Mouse (Mus musculus) CH12.LX (cell line): Measurements from ENCODE around the gene Grid1. TPM values are rescaled to one million over a fixed set of nuclear protein-coding genes. Genes with fewer than 3 reads are reported as not detected.

Experiments used
- DNase-seq: peaks from one replicate; pipeline ENCODE4 v3.0.0-alpha.2; 2013; ENCODE audit errors: extremely low read depth
- H3K27ac ChIP-seq: 2 replicates; pipeline ENCODE4 v1.5.1; 2012; ENCODE audit warnings: low read depth, mild to moderate bottlenecking, control low read depth, moderate library complexity; ENCODE audit not compliant: insufficient read depth
- H3K27me3 ChIP-seq: replicated peaks from 2 replicates; pipeline ENCODE3; 2012; ENCODE audit warnings: inconsistent platforms
- H3K36me3 ChIP-seq, 2 experiments: replicated peaks in 1 of 2; 2 replicates each; pipeline versions ENCODE3 to v1.6.1; 2012; ENCODE audit warnings: inconsistent platforms in 1 of 2, low read length in 1 of 2, mild to moderate bottlenecking in 1 of 2, mixed read lengths in 1 of 2, moderate library complexity in 1 of 2; ENCODE audit not compliant: control insufficient read depth in 1 of 2, insufficient read depth in 1 of 2
- H3K4me1 ChIP-seq, 2 experiments: 2 replicates each; pipeline ENCODE4 v1.6.1; 2012; ENCODE audit warnings: inconsistent platforms in 1 of 2, moderate library complexity in 1 of 2; ENCODE audit not compliant: insufficient read depth in 2 of 2, control insufficient read depth in 1 of 2
- H3K4me2 ChIP-seq: 2 replicates; pipeline ENCODE4 v1.6.1; 2012; ENCODE audit warnings: low read depth, mild to moderate bottlenecking, control low read depth; ENCODE audit not compliant: poor library complexity, insufficient read depth, severe bottlenecking
- H3K4me3 ChIP-seq, 3 experiments: fragments of 150-350 bp in 1 of 3; sonication (generic) in 1 of 3; replicated peaks in 1 of 3; 2 replicates each; pipeline versions ENCODE3 to v1.5.1; 2011 to 2012; ENCODE audit warnings: low read depth in 2 of 3, low read length in 2 of 3, mild to moderate bottlenecking in 2 of 3, moderate library complexity in 2 of 3, control low read depth in 1 of 3, improper control_type of control experiment in 1 of 3, inconsistent platforms in 1 of 3, mixed read lengths in 1 of 3; ENCODE audit not compliant: poor library complexity in 1 of 3
- H3K79me2 ChIP-seq: replicated peaks from 2 replicates; pipeline ENCODE4 v1.6.1; 2012; ENCODE audit warnings: mild to moderate bottlenecking, moderate library complexity; ENCODE audit not compliant: control insufficient read depth, poor library complexity, insufficient read depth, severe bottlenecking; ENCODE audit errors: extremely low read depth
- H3K9ac ChIP-seq: 2 replicates; pipeline ENCODE4 v1.6.1; 2012; ENCODE audit warnings: low read depth, mild to moderate bottlenecking, control low read depth, moderate library complexity; ENCODE audit not compliant: insufficient read depth
- H3K9me3 ChIP-seq: replicated peaks from 2 replicates; pipeline ENCODE3; 2012; ENCODE audit warnings: low read length, inconsistent platforms, mixed read lengths
- CTCF ChIP-seq, 2 experiments: IDR thresholded peaks in 1 of 2; conservative IDR thresholded peaks in 1 of 2; 2 replicates each; pipeline ENCODE4 v1.5.1; 2011 to 2012; ENCODE audit warnings: low read depth in 2 of 2, low read length in 2 of 2, improper control_type of control experiment in 1 of 2, inconsistent platforms in 1 of 2, mild to moderate bottlenecking in 1 of 2, moderate library complexity in 1 of 2
- ETS1 ChIP-seq: conservative IDR thresholded peaks from 2 replicates; pipeline ENCODE4 v1.6.1; 2012; ENCODE audit warnings: low read depth, mild to moderate bottlenecking, inconsistent platforms, low read length, improper control_type of control experiment, moderate library complexity
- GABPA ChIP-seq: IDR thresholded peaks from 2 replicates; pipeline ENCODE4 v1.6.1; 2012; ENCODE audit warnings: low read depth, low read length, improper control_type of control experiment, inconsistent platforms; ENCODE audit not compliant: insufficient replicate concordance
- HCFC1 ChIP-seq: IDR thresholded peaks from 2 replicates; pipeline ENCODE4 v1.6.1; 2012; ENCODE audit warnings: low read depth, mild to moderate bottlenecking, inconsistent platforms, low read length, improper control_type of control experiment
- IRF4 ChIP-seq: IDR thresholded peaks from 2 replicates; pipeline ENCODE4 v1.6.1; 2014; ENCODE audit warnings: low read depth, mild to moderate bottlenecking, inconsistent platforms, low read length, improper control_type of control experiment
- JUND ChIP-seq: conservative IDR thresholded peaks from 2 replicates; pipeline ENCODE4 v1.6.1; 2011; ENCODE audit warnings: low read depth, low read length, improper control_type of control experiment
- KAT2A ChIP-seq: IDR thresholded peaks from 2 replicates; pipeline ENCODE4 v1.6.1; 2012; ENCODE audit warnings: low read length, improper control_type of control experiment, inconsistent platforms; ENCODE audit not compliant: insufficient replicate concordance
- MAZ ChIP-seq: IDR thresholded peaks from 2 replicates; pipeline ENCODE4 v1.6.1; 2012; ENCODE audit warnings: low read depth, mild to moderate bottlenecking, inconsistent platforms, low read length, improper control_type of control experiment, moderate library complexity
- MYC ChIP-seq: IDR thresholded peaks from 2 replicates; pipeline ENCODE4 v1.6.1; 2011; ENCODE audit warnings: low read depth, mild to moderate bottlenecking, improper control_type of control experiment, low read length
- NELFE ChIP-seq: IDR thresholded peaks from 2 replicates; pipeline ENCODE4 v1.6.1; 2011; ENCODE audit warnings: low read depth, low read length, improper control_type of control experiment
- NRF1 ChIP-seq: IDR thresholded peaks from 2 replicates; pipeline ENCODE4 v1.6.1; 2014; ENCODE audit warnings: low read depth, mild to moderate bottlenecking, inconsistent platforms, low read length, improper control_type of control experiment, moderate library complexity
- POLR2A ChIP-seq: IDR thresholded peaks from 2 replicates; pipeline ENCODE4 v1.6.1; 2011; ENCODE audit warnings: low read depth, mild to moderate bottlenecking, improper control_type of control experiment, low read length
- POLR2AphosphoS2 ChIP-seq: IDR thresholded peaks from 2 replicates; pipeline ENCODE4 v1.6.1; 2011; ENCODE audit warnings: low read depth, low read length, improper control_type of control experiment
- RAD21 ChIP-seq: IDR thresholded peaks from 2 replicates; pipeline ENCODE4 v1.6.1; 2011; ENCODE audit warnings: low read depth, mild to moderate bottlenecking, low read length, improper control_type of control experiment, moderate library complexity
- RCOR1 ChIP-seq: conservative IDR thresholded peaks from 2 replicates; pipeline ENCODE4 v1.6.1; 2012; ENCODE audit warnings: low read depth, mild to moderate bottlenecking, inconsistent platforms, low read length, improper control_type of control experiment
- SIN3A ChIP-seq: IDR thresholded peaks from 2 replicates; pipeline ENCODE4 v1.6.1; 2012; ENCODE audit warnings: low read length, improper control_type of control experiment, inconsistent platforms
- SMC3 ChIP-seq: IDR thresholded peaks from 2 replicates; pipeline ENCODE4 v1.6.1; 2011; ENCODE audit warnings: low read depth, low read length, improper control_type of control experiment
- TBP ChIP-seq: conservative IDR thresholded peaks from 2 replicates; pipeline ENCODE4 v1.6.1; 2011; ENCODE audit warnings: low read depth, low read length, improper control_type of control experiment
- TCF12 ChIP-seq: IDR thresholded peaks from 2 replicates; pipeline ENCODE4 v1.6.1; 2014; ENCODE audit warnings: low read depth, mild to moderate bottlenecking, inconsistent platforms, low read length, improper control_type of control experiment
- UBTF ChIP-seq: IDR thresholded peaks from 2 replicates; pipeline ENCODE4 v1.6.1; 2012; ENCODE audit warnings: low read depth, mild to moderate bottlenecking, inconsistent platforms, low read length, improper control_type of control experiment, moderate library complexity
- USF1 ChIP-seq: IDR thresholded peaks from 2 replicates; pipeline ENCODE4 v1.6.1; 2014; ENCODE audit warnings: low read depth, mild to moderate bottlenecking, inconsistent platforms, low read length, improper control_type of control experiment
- ZC3H11A ChIP-seq: IDR thresholded peaks from 2 replicates; pipeline ENCODE4 v1.6.1; 2012; ENCODE audit warnings: low read depth, mild to moderate bottlenecking, inconsistent platforms, low read length, improper control_type of control experiment
- ZKSCAN1 ChIP-seq: IDR thresholded peaks from 2 replicates; pipeline ENCODE4 v1.6.1; 2012; ENCODE audit warnings: low read depth, inconsistent platforms, low read length, improper control_type of control experiment, borderline replicate concordance
- ZNF384 ChIP-seq: IDR thresholded peaks from 2 replicates; pipeline ENCODE4 v1.6.1; 2012; ENCODE audit warnings: low read depth, low read length, improper control_type of control experiment, inconsistent platforms
- dilution Hi-C: fragments of 300-500 bp; cut with MboI; formaldehyde crosslinking; loops from 2 replicates; pipeline ENCODE4 v1.14.3; 2020; ENCODE audit warnings: low sequenced_read_pairs; ENCODE audit not compliant: extremely low pct_unique_long_range_greater_than_20kb, extremely low pct_ligation_motif_present
- in situ Hi-C: fragments of 300-500 bp; cut with MboI; formaldehyde crosslinking; loops from 3 replicates; pipeline ENCODE4 v1.14.3; 2019; ENCODE audit warnings: low sequenced_read_pairs, low pct_ligation_motif_present, low pct_unique_long_range_greater_than_20kb, mixed read lengths
- polyA plus RNA-seq: library from polyadenylated mRNA; unstranded; fragments of >175 nt; gene quantifications from 2 replicates; pipeline ENCODE4 v1.2.1, GENCODE M21; 2012; ENCODE audit warnings: low read depth; ENCODE audit not compliant: insufficient read length
- total RNA-seq, 2 experiments: library from RNA; depleted of rRNA; stranded (reverse); fragments of 300-350 nt in 1 of 2; fragments of >200 nt in 1 of 2; gene quantifications; 2 replicates each; pipeline ENCODE4 v1.2.3; 2012 to 2014

The Grid1 gene
- total and polyA plus RNA-seq, 3 experiments, result not detected

- Histone ChIP-seq H3K4me3 (no peak overlapping the region), H3K9me3 (no peaks in the 10 kb centered on the region), H3K79me2 (no peaks in the 10 kb centered on the region), H3K4me1 (no peaks in the 10 kb centered on the region), H3K27ac (no peak overlapping the region), H3K4me2 (no peak overlapping the region), H3K9ac (no peak overlapping the region), H3K27me3 (peaks cover 41% of the 10 kb centered on the region), H3K36me3 (no peaks in the 10 kb centered on the region)
- in situ Hi-C loops, result no loop called here
- dilution Hi-C loops, result no loop called here
- no peak for DNase-seq
- no peak for TF ChIP-seq JUND
- no peak for TF ChIP-seq POLR2A
- no peak for TF ChIP-seq GABPA
- no peak for TF ChIP-seq KAT2A
- no peak for TF ChIP-seq RCOR1
- TF ChIP-seq TCF12, result no peak
- no peak for TF ChIP-seq TBP
- no peak for TF ChIP-seq ZNF384
- no peak for TF ChIP-seq CTCF (conservative IDR thresholded peaks at IDR 0.05 in 1 of 2, IDR thresholded peaks at IDR 0.05 in 1 of 2; ENCODE audit: low read depth in 2 of 2, low read length in 2 of 2)
- no peak for TF ChIP-seq MAZ
- TF ChIP-seq SIN3A, result no peak
- TF ChIP-seq HCFC1, result no peak
- no peak for TF ChIP-seq ZKSCAN1
- TF ChIP-seq NRF1, result no peak
- TF ChIP-seq ETS1, result no peak
- TF ChIP-seq RAD21, result no peak
- TF ChIP-seq NELFE, result no peak
- no peak for TF ChIP-seq SMC3
- TF ChIP-seq IRF4, result no peak
Measured at GRCm38 (mm10) chr14:35159296-35159695, 339.4 kb downstream of the Grid1 start.

- Histone ChIP-seq H3K27ac (no peak overlapping the region), H3K4me1 (no peaks in the 10 kb centered on the region)
Measured at GRCm38 (mm10) chr14:35167451-35167850, 347.5 kb downstream of the Grid1 start.

More at GRCm38 (mm10) chr14:35167451-35167850, 347.5 kb downstream of the Grid1 start:
- no peaks in the 10 kb centered on the region for H3K79me2 ChIP-seq
- no peak overlapping the region for H3K4me2 ChIP-seq
- no peaks in the 10 kb centered on the region for H3K9me3 ChIP-seq
- no peak overlapping the region for H3K9ac ChIP-seq
- H3K4me3 ChIP-seq, result no peak overlapping the region
- in situ Hi-C loops (no loop called here), dilution Hi-C loops (no loop called here)
- no peak for DNase-seq
- no peak for TF ChIP-seq POLR2AphosphoS2
- no peak for TF ChIP-seq NRF1
- no peak for TF ChIP-seq ZC3H11A
- no peak for TF ChIP-seq MYC
- TF ChIP-seq SMC3, result no peak
- no peak for TF ChIP-seq ETS1
- TF ChIP-seq SIN3A, result no peak
- no peak for TF ChIP-seq IRF4
- no peak for TF ChIP-seq JUND
- no peak for TF ChIP-seq USF1
- no peak for TF ChIP-seq CTCF (conservative IDR thresholded peaks at IDR 0.05 in 1 of 2, IDR thresholded peaks at IDR 0.05 in 1 of 2; ENCODE audit: low read depth in 2 of 2, low read length in 2 of 2)
- no peak for TF ChIP-seq KAT2A
- TF ChIP-seq UBTF, result no peak
- H3K27me3 ChIP-seq, result peaks cover 56% of the 10 kb centered on the region
- no peaks in the 10 kb centered on the region for H3K36me3 ChIP-seq
